Mouse (Mus musculus): Measurements from ENCODE around the gene Fam129c. TPM values are rescaled to one million over a fixed set of nuclear protein-coding genes. Genes with fewer than 3 reads are reported as not detected.

The Fam129c gene
- total RNA-seq, 2 experiments from 2014 or later = 1.8 to 2.6 TPM

DNA sequence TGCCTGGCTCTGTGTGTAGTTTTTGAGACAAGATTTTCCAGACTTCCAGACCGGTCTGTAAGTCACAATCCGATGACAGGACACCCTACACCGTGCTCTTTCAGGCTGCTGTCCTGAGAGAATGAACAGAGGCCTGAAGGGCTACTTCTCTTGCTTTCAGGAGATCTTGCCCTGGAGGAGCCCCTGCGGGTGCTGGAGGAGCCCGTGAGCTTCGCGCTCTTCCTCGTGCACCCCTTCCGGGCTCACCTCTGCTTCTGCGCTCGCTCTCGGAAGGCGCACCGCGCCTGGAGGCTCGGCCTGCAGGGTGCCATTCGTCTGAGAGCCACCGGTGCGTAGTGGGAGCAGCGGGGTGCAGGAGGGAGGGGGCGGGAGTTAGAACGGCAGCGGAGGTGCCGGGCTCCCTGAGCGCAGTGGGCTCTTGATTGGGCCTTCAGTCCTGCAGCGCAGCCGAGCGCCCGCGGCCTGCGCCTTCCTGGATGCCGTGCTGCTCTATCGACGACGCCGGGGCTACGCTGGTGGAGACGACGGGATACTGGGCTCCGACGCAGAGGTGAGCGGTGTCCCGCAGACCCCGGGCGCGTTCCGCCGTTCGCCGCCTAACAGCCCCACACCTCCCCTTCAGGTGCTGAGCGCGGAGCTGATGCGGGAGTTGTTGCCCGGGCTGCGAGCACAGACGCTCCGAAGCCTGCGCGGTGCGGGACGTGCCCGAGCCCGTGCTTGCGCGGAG is 4.7 kb downstream of the Fam129c start:
- DNase-seq (ENCODE audit: low spot score in 2 of 2) = no peak

DNA sequence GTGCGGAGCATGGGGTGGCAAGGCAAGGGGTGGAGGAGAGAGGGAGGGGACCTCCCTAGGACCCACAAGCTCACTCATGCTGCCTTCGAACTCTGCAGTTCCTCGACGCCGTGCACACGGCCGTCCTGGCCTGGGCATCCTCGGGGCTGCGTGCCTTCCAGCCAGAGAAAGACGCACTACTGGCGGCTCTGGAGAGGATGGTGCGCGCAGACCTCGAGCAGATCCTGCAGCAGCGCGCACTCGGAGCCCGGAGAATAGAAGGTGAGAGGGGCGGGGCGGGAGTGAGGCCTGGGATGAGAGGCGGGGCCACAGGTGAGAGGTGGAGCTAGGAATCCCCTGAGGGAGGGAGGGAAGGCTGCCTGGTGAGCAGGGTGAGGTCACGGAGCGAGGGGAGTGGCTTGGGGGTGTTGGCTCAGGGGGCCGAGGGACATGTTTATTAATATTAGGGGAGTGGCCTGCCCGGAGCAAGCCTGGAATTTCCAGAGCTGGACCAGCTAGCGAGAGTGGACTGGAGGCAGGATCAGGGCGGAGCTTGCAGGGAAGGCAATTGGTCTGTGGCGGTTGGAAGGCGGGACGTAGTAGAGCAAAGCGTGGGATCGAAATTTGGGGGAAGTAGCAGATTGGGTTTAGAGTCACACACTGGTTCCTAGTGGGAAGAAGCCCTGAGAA is 5.4 kb downstream of the Fam129c start:
- peak in 1 of 2 experiments; percentile 45 for DNase-seq (ENCODE audit: low spot score in 2 of 2)

DNA sequence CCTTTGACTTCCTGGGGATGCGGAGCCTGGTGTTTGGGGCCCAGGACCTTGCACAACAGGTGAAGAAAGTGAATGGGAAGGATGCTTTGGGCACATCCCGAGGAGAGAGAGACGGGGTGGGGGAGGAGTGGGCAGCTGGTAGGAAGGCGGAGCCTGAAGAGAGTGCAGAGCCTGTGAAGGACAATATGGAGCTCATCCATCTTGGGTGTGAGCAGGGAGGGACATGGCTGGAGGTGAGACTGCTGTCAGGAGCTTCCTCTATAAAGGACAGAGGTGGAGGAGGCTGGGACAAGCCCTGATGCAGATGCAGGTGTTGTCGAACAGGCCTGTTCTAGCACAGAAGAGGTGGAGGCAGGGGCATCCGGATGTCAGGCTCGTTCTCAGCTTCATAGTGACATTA is 6.6 kb downstream of the Fam129c start:
- no peak for DNase-seq (ENCODE audit: low spot score in 2 of 2)

DNA sequence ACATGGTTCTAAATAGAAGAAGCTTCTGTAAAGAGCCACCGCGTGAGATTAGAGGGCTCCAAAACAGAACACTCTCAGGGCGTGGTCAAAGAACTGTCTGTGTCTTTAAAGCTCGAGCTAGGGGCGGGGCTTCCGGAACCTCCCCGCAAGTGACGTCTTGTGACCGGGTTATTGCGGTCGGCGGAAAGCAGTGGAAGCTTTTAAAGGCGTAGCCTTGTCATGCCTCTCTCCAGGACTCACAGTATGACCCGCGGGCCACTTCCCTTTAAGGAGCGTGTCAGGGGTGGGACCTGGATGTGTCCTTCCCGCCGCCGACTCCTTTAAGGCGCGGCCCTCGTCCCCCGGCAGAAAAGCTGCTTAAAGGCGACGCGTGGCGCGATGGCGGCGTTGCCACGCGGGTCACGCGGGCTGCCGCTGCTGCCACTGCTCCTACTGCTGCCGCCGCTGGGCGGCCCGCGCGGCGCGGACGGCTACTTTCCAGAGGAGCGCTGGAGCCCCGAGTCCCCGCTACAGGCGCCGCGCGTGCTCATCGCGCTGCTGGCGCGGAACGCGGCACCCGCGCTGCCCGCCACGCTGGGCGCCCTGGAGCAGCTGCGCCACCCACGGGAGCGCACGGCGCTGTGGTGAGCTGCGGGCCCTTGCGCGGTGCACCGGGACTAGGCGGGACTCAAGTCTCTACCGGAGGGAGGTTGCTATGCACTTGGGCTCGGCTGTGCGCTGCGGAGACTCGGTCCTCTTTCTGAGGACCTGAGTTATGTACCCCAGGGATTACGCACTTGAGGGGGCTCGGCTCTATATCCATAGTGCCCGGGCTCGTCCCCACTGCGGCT is 13.6 kb downstream of the Fam129c start, which contains the start of gene Colgalt1:
Gene Colgalt1 (plus strand): TSS at position 177 of the 830 bp plus-strand sequence.
- DNase-seq (ENCODE audit: low spot score in 2 of 2) = peak; percentile 79 to 92

DNA sequence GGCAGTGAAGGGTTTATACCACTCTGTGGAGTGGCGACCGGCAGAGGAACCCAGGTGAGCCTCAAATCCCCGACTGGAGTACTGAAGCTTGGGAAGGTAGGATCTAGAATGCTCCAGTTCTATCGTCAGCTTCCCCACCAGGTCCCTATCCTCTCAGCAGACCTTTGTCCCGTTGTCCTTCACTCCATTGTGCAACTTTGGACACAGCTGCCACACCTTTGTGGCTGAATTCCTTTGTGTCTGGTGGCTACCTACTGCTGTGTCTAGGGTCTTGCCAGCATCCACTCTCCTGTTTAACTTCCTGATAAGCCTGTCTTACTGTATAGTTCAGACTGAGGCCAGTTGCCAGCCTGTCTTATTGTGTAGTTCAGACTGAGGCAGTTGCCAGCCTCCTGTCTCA is 14.7 kb downstream of the Fam129c start:
- no peak for DNase-seq (ENCODE audit: low spot score in 2 of 2)

DNA sequence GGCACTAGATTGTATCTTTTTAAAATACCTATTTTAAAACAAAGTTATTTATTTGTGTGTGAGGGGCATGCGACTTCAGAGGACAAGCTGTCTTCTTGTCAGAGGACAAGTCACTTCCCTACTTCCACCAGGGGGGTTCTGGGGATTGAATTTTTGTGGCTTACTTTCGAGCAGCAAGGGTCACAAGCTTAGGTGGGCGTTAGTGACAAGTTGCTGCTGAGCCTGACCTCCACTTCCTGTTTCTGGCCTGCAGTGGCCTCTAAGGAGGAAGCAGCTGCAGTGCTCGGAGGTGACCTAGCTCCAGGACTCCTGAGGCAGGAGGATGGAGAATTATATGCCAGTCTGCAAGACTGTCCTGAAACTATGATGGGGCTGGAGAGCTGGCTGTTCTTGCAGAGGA is 16.0 kb downstream of the Fam129c start:
- DNase-seq (ENCODE audit: low spot score in 2 of 2) = no peak

DNA sequence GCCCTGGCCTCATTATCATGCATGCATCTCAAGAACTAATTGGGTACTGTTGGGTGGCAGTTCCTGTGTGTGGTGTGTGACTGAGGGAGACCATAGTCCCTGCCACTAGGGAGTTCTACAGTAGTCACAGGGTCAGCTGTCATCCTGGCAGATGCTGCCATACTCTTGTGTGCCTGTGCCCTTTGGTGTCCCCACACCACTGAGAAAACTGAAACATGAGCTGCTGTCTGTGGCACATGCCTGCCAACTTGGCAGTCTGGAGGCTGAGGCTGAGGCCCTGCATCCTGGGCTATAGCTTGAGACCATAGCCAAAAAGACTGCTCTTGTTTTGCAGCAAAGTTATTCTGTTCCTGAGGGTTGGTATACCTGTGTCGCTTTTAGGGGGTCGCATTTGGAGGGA is 22.3 kb downstream of the Fam129c start:
- DNase-seq (ENCODE audit: low spot score in 2 of 2) = no peak

GRCm38 (mm10) chr8:71625088-71625487 is 27.6 kb downstream of the Fam129c start:
- DNase-seq (ENCODE audit: low spot score in 2 of 2) = no peak

- no peak for DNase-seq (ENCODE audit: low spot score in 2 of 2)
These were observed 29.3 kb downstream of the Fam129c start for GRCm38 (mm10) chr8:71626753-71627152.

DNA sequence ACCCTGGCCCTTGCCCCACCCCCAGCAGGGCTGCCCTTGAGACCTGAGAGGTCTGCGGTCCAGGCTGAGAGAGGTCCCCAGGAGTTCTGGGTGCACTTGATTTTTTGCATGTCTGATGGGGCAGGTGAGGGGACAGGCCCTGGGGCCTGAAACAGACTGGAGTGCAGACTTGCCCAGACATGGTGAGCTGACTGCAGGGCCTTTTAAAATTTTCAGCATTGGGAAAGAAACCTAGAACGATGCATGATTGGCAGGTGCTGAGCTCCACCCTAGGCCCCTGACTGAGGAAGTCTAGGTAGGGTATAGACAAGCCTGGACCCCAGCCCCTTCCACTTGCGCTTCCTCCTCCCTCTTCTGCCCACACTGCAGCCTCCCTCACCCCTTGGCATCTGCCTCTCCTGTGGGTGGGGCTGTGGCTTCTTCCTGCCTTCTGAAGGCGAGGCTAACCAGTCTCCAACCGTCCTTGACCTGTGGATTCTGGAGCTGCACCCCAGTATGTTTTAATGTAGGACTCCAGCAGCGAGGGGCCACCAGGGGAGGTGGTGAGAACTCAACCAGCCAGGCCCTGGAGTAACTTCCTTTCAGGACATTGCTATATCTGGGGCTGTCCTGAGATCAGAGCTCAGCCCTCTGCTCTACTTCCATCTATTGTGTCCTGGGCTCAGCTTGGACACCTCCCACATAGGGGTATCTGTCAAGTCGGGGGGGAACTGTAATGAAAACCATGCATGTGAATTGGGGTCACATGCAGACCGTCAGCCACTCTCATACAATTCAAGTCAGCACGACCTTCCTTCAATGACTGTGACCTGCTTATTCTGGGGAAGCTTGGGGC is 30.0 kb downstream of the Fam129c start:
- no peak for DNase-seq (ENCODE audit: low spot score in 2 of 2)

DNA sequence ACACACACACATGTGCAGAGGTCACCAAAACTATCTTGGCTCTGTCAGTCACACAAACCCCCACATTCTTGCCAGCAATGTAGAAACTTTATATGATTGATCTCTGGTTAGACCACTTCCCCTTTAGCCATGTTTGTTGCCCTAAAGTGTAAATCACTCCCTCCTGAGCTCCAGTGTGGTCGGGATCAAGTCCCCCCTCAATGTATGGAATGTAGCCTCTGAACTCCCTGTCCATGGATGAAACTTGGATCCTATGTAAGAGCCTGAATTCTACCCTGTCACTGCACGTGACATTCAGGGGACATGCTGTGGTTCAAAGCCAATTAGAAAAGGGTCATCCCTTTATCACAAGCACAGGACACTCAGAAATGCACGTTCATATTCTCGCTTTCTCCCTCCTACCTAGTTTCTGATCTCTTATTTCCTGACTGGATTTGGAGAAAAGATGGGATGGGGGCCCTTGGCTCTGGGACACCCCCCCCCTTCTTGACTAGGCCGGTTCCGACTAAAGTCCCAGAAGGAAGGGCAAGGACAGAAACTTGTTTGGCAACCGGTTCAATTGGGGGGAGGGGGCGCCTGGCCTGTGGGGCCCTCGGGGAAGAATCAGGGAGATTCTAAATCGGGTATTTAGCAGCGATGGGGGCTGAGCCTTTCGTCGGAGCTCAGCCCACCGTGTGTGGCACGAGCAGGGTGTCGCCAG is 31.1 kb downstream of the Fam129c start:
- DNase-seq (ENCODE audit: low spot score in 2 of 2) = no peak

- DNase-seq (ENCODE audit: low spot score in 2 of 2) = peak; percentile 86 to 88
These were observed 31.7 kb downstream of the Fam129c start for GRCm38 (mm10) chr8:71629096-71629697.

- peak in 1 of 2 experiments; percentile 40 for DNase-seq (ENCODE audit: low spot score in 2 of 2)
These were observed 32.3 kb downstream of the Fam129c start for GRCm38 (mm10) chr8:71629781-71630212.

DNA sequence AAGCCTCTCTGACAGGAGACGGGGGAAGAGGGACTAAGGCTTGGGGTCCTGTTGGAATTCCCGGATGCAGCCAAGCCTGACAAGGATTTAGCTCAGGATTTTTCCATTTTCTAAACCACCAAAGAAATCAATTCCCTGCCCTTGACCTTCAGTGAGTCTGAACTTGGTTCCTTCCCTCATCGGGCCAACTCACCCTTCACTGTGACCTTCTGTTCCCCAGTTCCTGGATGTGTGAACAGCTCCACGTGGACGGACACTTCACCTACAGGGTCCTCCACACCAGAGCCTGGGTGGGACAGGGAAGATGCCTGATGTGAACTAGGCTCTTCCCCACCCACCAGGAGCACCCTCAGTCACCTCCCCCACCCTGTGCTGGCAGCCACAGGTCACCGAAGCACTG is 33.3 kb downstream of the Fam129c start:
- no peak for DNase-seq (ENCODE audit: low spot score in 2 of 2)

GRCm38 (mm10) chr8:71631897-71632296 is 34.4 kb downstream of the Fam129c start:
- no peak for DNase-seq (ENCODE audit: low spot score in 2 of 2)

- DNase-seq (ENCODE audit: low spot score in 2 of 2) = peak in 1 of 2 experiments; percentile 48
These were observed 35.7 kb downstream of the Fam129c start for GRCm38 (mm10) chr8:71633164-71633563.

GRCm38 (mm10) chr8:71633981-71634667 is 36.7 kb downstream of the Fam129c start:
- no peak for DNase-seq (ENCODE audit: low spot score in 2 of 2)

DNA sequence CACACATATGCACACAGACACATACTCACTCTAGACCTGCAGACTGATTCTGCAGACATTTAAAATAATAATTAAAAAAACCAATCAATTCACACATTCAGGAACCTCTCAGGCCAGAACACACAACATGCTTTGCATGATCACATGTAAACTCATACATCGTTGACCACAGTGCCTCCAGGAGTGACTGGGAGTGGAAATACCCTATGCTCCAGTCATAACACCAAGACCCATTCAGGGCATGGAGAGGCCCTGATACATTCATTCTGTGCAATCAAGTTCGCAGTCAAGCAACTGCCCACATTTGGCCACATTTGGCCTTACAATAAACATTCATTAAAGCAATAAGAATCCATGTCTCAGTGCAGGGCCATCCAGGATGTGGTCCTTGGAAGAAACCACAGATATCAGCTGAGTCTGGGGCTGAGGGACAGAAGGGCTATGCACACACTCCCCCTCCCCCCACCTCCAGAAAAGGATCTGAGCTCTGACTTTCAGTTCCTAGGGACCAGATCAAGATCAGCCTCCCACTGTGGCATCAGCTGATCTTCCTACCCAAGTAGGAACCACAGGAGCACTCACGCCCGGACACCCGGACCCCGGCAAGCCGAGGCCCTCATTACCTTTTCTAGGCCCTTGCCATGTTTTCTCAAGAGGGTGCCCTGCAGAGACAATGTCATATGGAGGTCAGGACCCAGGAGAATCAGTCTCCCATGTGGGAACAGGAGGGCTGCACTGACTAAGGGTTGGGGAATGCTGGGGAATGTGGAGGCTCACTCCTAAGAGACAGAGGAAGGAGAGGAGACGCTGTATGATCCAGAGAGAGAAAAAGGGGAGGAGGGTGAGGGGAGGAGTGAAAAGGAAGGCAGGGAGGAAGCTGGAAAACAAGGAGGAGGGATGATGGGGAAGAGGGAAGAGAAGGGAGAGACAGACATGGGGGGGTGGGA is 40.0 kb downstream of the Fam129c start:
- no peak for DNase-seq (ENCODE audit: low spot score in 2 of 2)

All from gastrocnemius, postnatal 4 days (tissue).